Mouse (Mus musculus): ENCODE results near the gene Snrnp25.

- TF ChIP-seq USF2 (conservative IDR thresholded peaks at IDR 0.05; ENCODE audit: low read depth, low read length) (no peak), TCF12 (IDR thresholded peaks at IDR 0.05; ENCODE audit: low read depth, low read length) (no peak)
Observed at GRCm38 (mm10) chr11:32227555-32227954, 22.3 kb downstream of the Snrnp25 start.
